ENCODE assay signal across 8 mouse cellular contexts in genomic region chr12:50999295-51000237, GRCm38 (mm10).
A peak's percentile ranks its signal among the peaks of the same experiment; 100 is the strongest.
DNase-seq lines count a peak whose midpoint lies in the region; ATAC-seq and TF ChIP-seq lines count a peak whose summit lies in the region.

No protein-coding gene starts in this region.

- H3K27me3 ChIP-seq in E14TG2a.4 (ENCODE audit: insufficient read depth, low read length) = no peaks in the 10 kb centered on the region
- H3K27me3 ChIP-seq in lung, embryonic 15.5 days = no peaks in the 10 kb centered on the region

- peak; percentile 85 for DNase-seq in brain, adult 2 months (ENCODE audit: low read depth, low spot score)
- peak; percentile 2 to 38 for DNase-seq in heart, postnatal 36 days
- DNase-seq in layer of hippocampus, adult 2 months (ENCODE audit: low spot score in 2 of 2) = peak; percentile 86 to 88
- peak; percentile 92 for DNase-seq in retina, postnatal 1 day
- DNase-seq in yolk sac, embryonic 10.5 days (ENCODE audit: low spot score) = peak; percentile 38

- H3K36me3 ChIP-seq in E14TG2a.4 (ENCODE audit: insufficient read depth, low read length) = no peaks in the 10 kb centered on the region
- H3K36me3 ChIP-seq in lung, embryonic 15.5 days = no peaks in the 10 kb centered on the region

- H3K9me3 ChIP-seq in E14TG2a.4 (ENCODE audit: low read length) = no peaks in the 10 kb centered on the region
- H3K9me3 ChIP-seq in lung, embryonic 15.5 days = no peaks in the 10 kb centered on the region

- H3K27ac ChIP-seq in embryonic fibroblast, embryonic 13.5 days (ENCODE audit: insufficient read depth, low read length) = no peak overlapping the region
- H3K27ac ChIP-seq in layer of hippocampus, adult 2 months = peak overlapping the region; percentile 84
- H3K27ac ChIP-seq in lung, embryonic 15.5 days = no peak overlapping the region

- peak; percentile 83 for TF ChIP-seq CTCF in E14TG2a.4 (conservative IDR thresholded peaks at IDR 0.05; ENCODE audit: low read length)
- TF ChIP-seq CTCF in embryonic fibroblast, embryonic 13.5 days (IDR thresholded peaks at IDR 0.05; ENCODE audit: borderline replicate concordance, insufficient read depth, low read length) = peak; percentile 84
- peak; percentile 98 for TF ChIP-seq CTCF in layer of hippocampus, adult 2 months (conservative IDR thresholded peaks at IDR 0.05)

- 21% methylated on average over 20 of the region's 20 CpGs for WGBS in lung, embryonic 15.5 days

- no peak for TF ChIP-seq POLR2A in embryonic fibroblast, embryonic 13.5 days (IDR thresholded peaks at IDR 0.05; ENCODE audit: low read depth, low read length)

- no peak overlapping the region for H3K4me3 ChIP-seq in E14TG2a.4 (replicated peaks; ENCODE audit: low read length)
- no peak overlapping the region for H3K4me3 ChIP-seq in embryonic fibroblast, embryonic 13.5 days (ENCODE audit: insufficient read depth, low read length)
- H3K4me3 ChIP-seq in layer of hippocampus, adult 2 months = no peak overlapping the region
- H3K4me3 ChIP-seq in lung, embryonic 15.5 days = 0 out of 2 replicates have a peak overlapping the region, but pooled peaks have one; percentile 2

- peak overlapping the region; percentile 33 for H3K4me2 ChIP-seq in lung, embryonic 15.5 days

- no peak overlapping the region for H3K9ac ChIP-seq in lung, embryonic 15.5 days

- peak; percentile 84 for ATAC-seq in lung, embryonic 15.5 days (ENCODE audit: borderline replicate concordance, extremely low read depth, low FRiP score, low TSS enrichment)

- H3K4me1 ChIP-seq in E14TG2a.4 (replicated peaks; ENCODE audit: low read depth, low read length) = peaks cover 3% of the 10 kb centered on the region; the same call in 1 of the 2 replicates
- H3K4me1 ChIP-seq in embryonic fibroblast, embryonic 13.5 days (ENCODE audit: control insufficient read depth, insufficient read depth, low read length) = no peaks in the 10 kb centered on the region
- peaks cover 14% of the 10 kb centered on the region for H3K4me1 ChIP-seq in lung, embryonic 15.5 days

- intact Hi-C loops in heart, postnatal 36 days (cut with DNase I) = no loop called here

Comparison
In these comparisons a context has a peak if more than half of its experiments do, and no peak if none do; other contexts are left out.
1. DNase-seq: peak in every context shown above with its lines; median percentile 92 in retina, postnatal 1 day; 87 in layer of hippocampus, adult 2 months; 85 in brain, adult 2 months; 38 in yolk sac, embryonic 10.5 days; 20 in heart, postnatal 36 days.